Mouse (Mus musculus) intestine, postnatal 0 days (tissue): ENCODE data around the gene Tmem91. TPM values are rescaled to one million over a fixed set of nuclear protein-coding genes. Genes with fewer than 3 reads are reported as not detected.
A peak's percentile ranks its signal among the peaks of the same experiment; 100 is the strongest.

Experiments
- ATAC-seq: fragments of 200-750 bp; cut with Nextera tagmentation; 2 replicates; pipeline ENCODE4 v1.8.0; 2017; ENCODE audit warnings: mild to moderate bottlenecking, moderate TSS enrichment, moderate library complexity
- H3K27ac ChIP-seq: fragments of 300-500 bp; sonication (generic); 2 replicates; pipeline ENCODE4 v1.5.1; 2014; ENCODE audit warnings: mild to moderate bottlenecking, low read depth, low read length, moderate library complexity
- H3K27me3 ChIP-seq: fragments of 300-500 bp; sonication (generic); replicated peaks from 2 replicates; pipeline ENCODE4 v1.6.1; 2014; ENCODE audit warnings: low read length, mixed read lengths; ENCODE audit not compliant: control insufficient read depth, insufficient read depth
- H3K36me3 ChIP-seq: fragments of 300-500 bp; sonication (generic); 2 replicates; pipeline ENCODE4 v1.6.1; 2014; ENCODE audit warnings: mild to moderate bottlenecking, moderate library complexity; ENCODE audit not compliant: control insufficient read depth, insufficient read depth
- H3K4me1 ChIP-seq: fragments of 300-500 bp; sonication (generic); replicated peaks from 2 replicates; pipeline ENCODE4 v1.6.1; 2014; ENCODE audit warnings: antibody characterized with exemption, low read length, mixed read lengths; ENCODE audit not compliant: control insufficient read depth, insufficient read depth
- H3K4me2 ChIP-seq: fragments of 300-500 bp; sonication (generic); replicated peaks from 2 replicates; pipeline ENCODE4 v1.6.1; 2014; ENCODE audit warnings: low read depth, mild to moderate bottlenecking, moderate library complexity
- H3K4me3 ChIP-seq: fragments of 300-500 bp; sonication (generic); 2 replicates; pipeline ENCODE4 v1.5.1; 2014; ENCODE audit warnings: low read depth, low read length
- H3K9ac ChIP-seq: fragments of 300-500 bp; sonication (generic); 2 replicates; pipeline ENCODE4 v1.6.1; 2014; ENCODE audit warnings: mild to moderate bottlenecking, low read depth, low read length
- H3K9me3 ChIP-seq: fragments of 300-500 bp; sonication (generic); 2 replicates; pipeline ENCODE4 v1.6.1; 2016; ENCODE audit warnings: mixed run types; ENCODE audit not compliant: control insufficient read depth
- CTCF ChIP-seq: sonication (generic); IDR thresholded peaks from 2 replicates; pipeline ENCODE4 v1.5.1; 2016; ENCODE audit warnings: low read depth, mild to moderate bottlenecking, control low read depth, antibody characterized with exemption, moderate library complexity
- WGBS: fragments of 180-500 bp; shearing (Covaris S2); extraction: QIAGEN DNeasy Blood & Tissue Kit; methylation state at CpG from one replicate; pipeline ENCODE4 v1.1.7; 2014; 5-methylcytosine and 5-hydroxymethylcytosine counted together
- polyA plus RNA-seq: library from polyadenylated mRNA; unstranded; fragments of >200 nt; fragmentation: Nextera tagmentation; extraction: Ambion mirVana; gene quantifications from 2 replicates; pipeline ENCODE4 v1.2.1, GENCODE M21; 2015

Tmem91 gene
- polyA plus RNA-seq, 1 experiment from 2014 or later: 1.3 TPM

- peak overlapping the region; percentile 50; the same call in 1 of the 2 replicates for H3K27ac ChIP-seq
- peak overlapping the region; percentile 70 for H3K4me2 ChIP-seq
- peak overlapping the region; percentile 31 for H3K9ac ChIP-seq
- H3K27me3 ChIP-seq: no peaks in the 10 kb centered on the region
- TF ChIP-seq CTCF: no peak
- peak; percentile 70 for ATAC-seq
- WGBS: 19% methylated on average over 37 of the region's 38 CpGs
- no peaks in the 10 kb centered on the region for H3K9me3 ChIP-seq
- H3K4me1 ChIP-seq: peaks cover 7% of the 10 kb centered on the region; the same call in 1 of the 2 replicates
- H3K4me3 ChIP-seq: peak overlapping the region; percentile 44
- peaks cover 49% of the 10 kb centered on the region for H3K36me3 ChIP-seq
Observed at GRCm38 (mm10) chr7:25627431-25628322, 47.3 kb downstream of the Tmem91 start.

- no peak for TF ChIP-seq CTCF
- peak within 1 kb of the TSS; percentile 44 for H3K4me3 ChIP-seq
- peak within 1 kb of the TSS; percentile 50; the same call in 1 of the 2 replicates for H3K27ac ChIP-seq
- H3K9ac ChIP-seq: peak within 1 kb of the TSS; percentile 31
- no peaks in the 10 kb centered on the region for H3K27me3 ChIP-seq
- peak; percentile 53 for ATAC-seq
- no peaks in the 10 kb centered on the region for H3K9me3 ChIP-seq
- peak within 1 kb of the TSS; percentile 70 for H3K4me2 ChIP-seq
- WGBS: 7% methylated on average over 29 of the region's 29 CpGs
- peaks cover 7% of the 10 kb centered on the region; the same call in 1 of the 2 replicates for H3K4me1 ChIP-seq
- H3K36me3 ChIP-seq: peaks cover 52% of the 10 kb centered on the region
Observed at GRCm38 (mm10) chr7:25626509-25627430, 48.2 kb downstream of the Tmem91 start, which contains the start of gene B3gnt8. B3gnt8 (plus strand) TSS chr7:25626654.

- Histone ChIP-seq H3K4me1 (peaks cover 7% of the 10 kb centered on the region; the same call in 1 of the 2 replicates), H3K27ac (no peak overlapping the region), H3K9ac (no peak overlapping the region), H3K27me3 (no peaks in the 10 kb centered on the region), H3K36me3 (peaks cover 55% of the 10 kb centered on the region), H3K4me2 (no peak overlapping the region), H3K9me3 (no peaks in the 10 kb centered on the region), H3K4me3 (no peak overlapping the region)
- 79% methylated on average over 10 of the region's 10 CpGs for WGBS
- peak; percentile 66 for TF ChIP-seq CTCF
- ATAC-seq: no peak
Observed at GRCm38 (mm10) chr7:25625594-25626250, 49.2 kb downstream of the Tmem91 start.

- Histone ChIP-seq H3K4me1 (peaks cover 7% of the 10 kb centered on the region; the same call in 1 of the 2 replicates), H3K9me3 (no peaks in the 10 kb centered on the region), H3K4me2 (no peak overlapping the region), H3K27me3 (no peaks in the 10 kb centered on the region), H3K36me3 (peaks cover 47% of the 10 kb centered on the region), H3K4me3 (no peak overlapping the region), H3K9ac (no peak overlapping the region), H3K27ac (no peak overlapping the region)
- ATAC-seq: no peak
- TF ChIP-seq CTCF: no peak
- WGBS: 64% methylated on average over 5 of the region's 5 CpGs
Observed at GRCm38 (mm10) chr7:25624851-25625250, 50.1 kb downstream of the Tmem91 start.

- Histone ChIP-seq H3K36me3 (peaks cover 46% of the 10 kb centered on the region), H3K27ac (no peak overlapping the region), H3K9ac (no peak overlapping the region), H3K4me2 (no peak overlapping the region), H3K4me3 (no peak overlapping the region), H3K9me3 (no peaks in the 10 kb centered on the region), H3K4me1 (peaks cover 7% of the 10 kb centered on the region; the same call in 1 of the 2 replicates), H3K27me3 (no peaks in the 10 kb centered on the region)
- TF ChIP-seq CTCF: no peak
- no peak for ATAC-seq
- 91% methylated on average over 11 of the region's 11 CpGs for WGBS
Observed at GRCm38 (mm10) chr7:25623857-25624370, 51.1 kb downstream of the Tmem91 start.
